ENCODE assay signal across 50 mouse cellular contexts in genomic region chr6:88174191-88174590, GRCm38 (mm10). TPM values are rescaled to one million over a fixed set of nuclear protein-coding genes. Genes with fewer than 3 reads are reported as not detected.
"Had no signal": no experiment of that assay in that cellular context is flagged by ENCODE, and none has a peak within 500 bp of the region (broad histone marks: within the 10 kb centered on the region; RNA-seq: fewer than 3 reads in every experiment).

No protein-coding gene starts in this region.

- ATAC-seq: hindbrain, embryonic 16.5 days; hindbrain, postnatal 0 days; inflammation-experienced regulatory T-cells, adult 6 months; intestine, embryonic 15.5 days; intestine, embryonic 16.5 days; intestine, postnatal 0 days had no signal

- DNase-seq: heart, postnatal 10 days; heart, postnatal 14 days; heart, postnatal 36 days; heart, postnatal 4 days; kidney, adult 18-20 months; kidney, adult 2 months; kidney, adult 8-10 months; kidney, adult 9 months; kidney, postnatal 10 days; kidney, postnatal 14 days; kidney, postnatal 25 days; kidney, postnatal 36 days; kidney, postnatal 4 days; layer of hippocampus, adult 9-11 months had no signal

RNA-seq across cellular contexts. Expression of gene Gata2, which starts 19.5 kb away (rescaled TPM):
- polyA plus RNA-seq: inflammation-experienced regulatory T-cells, adult 6 months had no signal

RNA-seq across cellular contexts. Expression of gene Dnajb8, which starts 47.9 kb away (rescaled TPM):
- total RNA-seq: heart, postnatal 10 days; heart, postnatal 14 days; heart, postnatal 25 days; heart, postnatal 36 days; heart, postnatal 4 days; hematopoietic stem cell, adult 5-6 weeks; hindbrain, postnatal 0 days; layer of hippocampus, adult 18-20 months; layer of hippocampus, adult 2 months; layer of hippocampus, adult 8-10 months; layer of hippocampus, postnatal 10 days; layer of hippocampus, postnatal 14 days; layer of hippocampus, postnatal 25 days; left cerebral cortex, adult 18-20 months; left cerebral cortex, adult 2 months had no signal
- polyA plus RNA-seq: heart, embryonic 10.5 days; heart, embryonic 11.5 days; heart, embryonic 12.5 days; heart, embryonic 13.5 days; heart, embryonic 14.5 days; heart, embryonic 15.5 days; heart, embryonic 16.5 days; heart, postnatal 0 days; hindbrain, embryonic 10.5 days; hindbrain, embryonic 11.5 days; hindbrain, embryonic 12.5 days; hindbrain, embryonic 13.5 days; hindbrain, embryonic 14.5 days; hindbrain, embryonic 15.5 days; hindbrain, embryonic 16.5 days; hindbrain, postnatal 0 days; inflammation-experienced regulatory T-cells, adult 6 months; intestine, embryonic 14.5 days; intestine, embryonic 15.5 days; intestine, embryonic 16.5 days; intestine, postnatal 0 days; kidney, adult 2 months; kidney, embryonic 14.5 days; kidney, embryonic 15.5 days; kidney, embryonic 16.5 days; kidney, postnatal 0 days; large intestine, adult 2 months had no signal
